Mouse (Mus musculus) kidney, embryonic 15.5 days (tissue): Measurements from ENCODE around the gene Fgfr2. TPM values are rescaled to one million over a fixed set of nuclear protein-coding genes. Genes with fewer than 3 reads are reported as not detected.

Source experiments
- ATAC-seq: fragments of 200-750 bp; cut with Nextera tagmentation; replicated peaks from 2 replicates; pipeline ENCODE4 v1.8.0; 2017; ENCODE audit warnings: moderate TSS enrichment; ENCODE audit not compliant: low FRiP score
- H3K27ac ChIP-seq: fragments of 300-500 bp; sonication (generic); 2 replicates; pipeline ENCODE4 v1.5.1; 2015; ENCODE audit warnings: mild to moderate bottlenecking, inconsistent platforms
- H3K27me3 ChIP-seq: fragments of 300-500 bp; sonication (generic); 2 replicates; pipeline ENCODE4 v1.6.1; 2015; ENCODE audit warnings: inconsistent platforms
- H3K36me3 ChIP-seq: fragments of 300-500 bp; sonication (generic); 2 replicates; pipeline ENCODE4 v1.6.1; 2015; ENCODE audit warnings: inconsistent platforms
- H3K4me1 ChIP-seq: fragments of 300-500 bp; sonication (generic); 2 replicates; pipeline ENCODE4 v1.6.1; 2015; ENCODE audit warnings: inconsistent platforms
- H3K4me2 ChIP-seq: fragments of 300-500 bp; sonication (generic); 2 replicates; pipeline ENCODE4 v1.6.1; 2015; ENCODE audit warnings: moderate library complexity, mild to moderate bottlenecking, inconsistent platforms
- H3K4me3 ChIP-seq: fragments of 300-500 bp; sonication (generic); replicated peaks from 2 replicates; pipeline ENCODE4 v1.5.1; 2015; ENCODE audit warnings: mild to moderate bottlenecking, inconsistent platforms
- H3K9ac ChIP-seq: fragments of 300-500 bp; sonication (generic); 2 replicates; pipeline ENCODE4 v1.6.1; 2015; ENCODE audit warnings: mild to moderate bottlenecking, inconsistent platforms
- H3K9me3 ChIP-seq: fragments of 300-500 bp; sonication (generic); replicated peaks from 2 replicates; pipeline ENCODE4 v1.6.1; 2016; ENCODE audit warnings: inconsistent platforms
- WGBS: fragments of 180-500 bp; shearing (Covaris S2); methylation state at CpG from one replicate; pipeline ENCODE4 v1.1.7; 2015; ENCODE audit warnings: mixed read lengths; 5-methylcytosine and 5-hydroxymethylcytosine counted together
- polyA plus RNA-seq: library from polyadenylated mRNA; unstranded; fragments of >200 nt; fragmentation: Nextera tagmentation; extraction: Ambion mirVana; gene quantifications from 2 replicates; pipeline ENCODE4 v1.2.1, GENCODE M21; 2015

Gene Fgfr2
- polyA plus RNA-seq, 1 experiment from 2014 or later = 104 TPM

- H3K4me3 ChIP-seq = no peak overlapping the region
- H3K27ac ChIP-seq = no peak overlapping the region
- H3K9ac ChIP-seq = no peak overlapping the region
- H3K4me1 ChIP-seq = peaks cover 53% of the 10 kb centered on the region
- H3K36me3 ChIP-seq = no peaks in the 10 kb centered on the region
- H3K4me2 ChIP-seq = no peak overlapping the region
- no peaks in the 10 kb centered on the region for H3K27me3 ChIP-seq
- WGBS = 76% methylated on average over 4 of the region's 4 CpGs
- no peak for ATAC-seq
- H3K9me3 ChIP-seq = no peaks in the 10 kb centered on the region
Observed at GRCm38 (mm10) chr7:132281753-132282152, 841.4 kb downstream of the Fgfr2 start.

- no peak overlapping the region for H3K4me3 ChIP-seq
- no peak overlapping the region for H3K27ac ChIP-seq
- no peak overlapping the region for H3K9ac ChIP-seq
- H3K4me2 ChIP-seq = no peak overlapping the region
- H3K27me3 ChIP-seq = no peaks in the 10 kb centered on the region
- H3K36me3 ChIP-seq = no peaks in the 10 kb centered on the region
- H3K4me1 ChIP-seq = peaks cover 32% of the 10 kb centered on the region
- WGBS = 56% methylated on average over 3 of the region's 3 CpGs
- ATAC-seq = no peak
- H3K9me3 ChIP-seq = no peaks in the 10 kb centered on the region
Observed at GRCm38 (mm10) chr7:132278658-132279057, 844.5 kb downstream of the Fgfr2 start.

GRCm38 (mm10) chr7:132276287-132276686 is 846.9 kb downstream of the Fgfr2 start:
- no peaks in the 10 kb centered on the region for H3K9me3 ChIP-seq
- H3K9ac ChIP-seq = no peak overlapping the region
- no peak overlapping the region for H3K4me2 ChIP-seq
- H3K4me1 ChIP-seq = peaks cover 14% of the 10 kb centered on the region
- no peak overlapping the region for H3K4me3 ChIP-seq
- no peaks in the 10 kb centered on the region for H3K27me3 ChIP-seq
- WGBS = 59% methylated on average over 5 of the region's 5 CpGs
- no peak overlapping the region for H3K27ac ChIP-seq
- ATAC-seq = no peak
- no peaks in the 10 kb centered on the region for H3K36me3 ChIP-seq

GRCm38 (mm10) chr7:132273741-132274513 is 849.2 kb downstream of the Fgfr2 start:
- ATAC-seq = no peak
- WGBS = 69% methylated on average over 2 of the region's 2 CpGs
- H3K4me2 ChIP-seq = no peak overlapping the region

DNA sequence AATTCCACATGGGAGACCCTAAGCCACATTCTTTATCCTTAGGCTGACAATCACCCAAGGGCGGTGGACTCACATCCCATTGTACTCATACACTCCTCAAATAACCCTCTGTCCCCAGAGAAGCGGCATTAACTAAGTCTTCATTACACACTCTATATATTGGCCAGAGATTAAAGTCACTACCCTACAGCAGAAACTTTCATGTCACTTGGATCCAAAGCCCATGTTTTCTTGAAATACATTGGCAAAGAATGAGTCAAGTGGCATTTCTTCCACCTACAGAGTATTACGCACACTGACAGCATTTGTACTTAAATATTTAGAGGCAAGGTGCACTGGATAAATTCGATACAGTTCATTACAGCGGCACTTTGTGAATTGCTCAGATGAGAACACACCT is 850.2 kb downstream of the Fgfr2 start:
- Histone ChIP-seq H3K4me1 (peaks cover 10% of the 10 kb centered on the region), H3K4me2 (no peak overlapping the region), H3K36me3 (peaks cover 24% of the 10 kb centered on the region), H3K9ac (no peak overlapping the region), H3K9me3 (no peaks in the 10 kb centered on the region), H3K27me3 (no peaks in the 10 kb centered on the region), H3K4me3 (no peak overlapping the region), H3K27ac (no peak overlapping the region)
- 92% methylated on average over 5 of the region's 5 CpGs for WGBS
- no peak for ATAC-seq

More at GRCm38 (mm10) chr7:132273741-132274513, 849.2 kb downstream of the Fgfr2 start:
- H3K27ac ChIP-seq = no peak overlapping the region
- H3K36me3 ChIP-seq = peaks cover 15% of the 10 kb centered on the region
- no peaks in the 10 kb centered on the region for H3K27me3 ChIP-seq
- H3K9me3 ChIP-seq = no peaks in the 10 kb centered on the region
- peaks cover 14% of the 10 kb centered on the region for H3K4me1 ChIP-seq
- H3K9ac ChIP-seq = no peak overlapping the region
- no peak overlapping the region for H3K4me3 ChIP-seq

- Histone ChIP-seq H3K4me3 (no peak overlapping the region), H3K9ac (no peak overlapping the region), H3K27ac (no peak overlapping the region), H3K4me1 (0 out of 2 replicates have a peak, but pooled peaks cover 2% of the 10 kb centered on the region), H3K27me3 (no peaks in the 10 kb centered on the region), H3K4me2 (no peak overlapping the region), H3K9me3 (no peaks in the 10 kb centered on the region), H3K36me3 (peaks cover 43% of the 10 kb centered on the region)
- no peak for ATAC-seq
- WGBS = 81% methylated on average over 8 of the region's 8 CpGs
Observed at GRCm38 (mm10) chr7:132270364-132270763, 852.8 kb downstream of the Fgfr2 start.

DNA sequence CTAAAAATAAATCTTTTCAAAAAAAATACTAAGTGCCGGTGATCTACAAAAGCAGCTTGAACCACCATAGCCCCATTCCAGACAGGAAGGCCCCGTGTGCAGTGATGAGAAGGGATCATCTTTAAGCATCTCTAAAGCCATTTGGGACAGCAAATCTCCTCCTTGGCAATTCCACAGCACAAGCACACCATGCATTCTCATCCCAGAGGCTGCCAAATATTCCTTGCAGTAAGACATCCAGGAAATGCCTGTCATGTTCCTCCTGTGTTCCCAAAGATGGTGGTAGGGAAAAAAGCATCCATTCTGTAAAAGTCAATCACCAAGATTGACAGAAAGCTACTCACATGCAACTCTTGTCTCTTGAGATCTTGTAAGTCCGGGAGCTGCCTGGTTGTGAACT is 853.5 kb downstream of the Fgfr2 start:
- Histone ChIP-seq H3K9ac (no peak overlapping the region), H3K27ac (no peak overlapping the region), H3K4me1 (0 out of 2 replicates have a peak, but pooled peaks cover 2% of the 10 kb centered on the region), H3K27me3 (no peaks in the 10 kb centered on the region), H3K4me3 (no peak overlapping the region), H3K36me3 (peaks cover 50% of the 10 kb centered on the region), H3K4me2 (no peak overlapping the region), H3K9me3 (no peaks in the 10 kb centered on the region)
- ATAC-seq = no peak
- WGBS = 90% methylated on average over 3 of the region's 3 CpGs

GRCm38 (mm10) chr7:132267721-132268498 is 855.2 kb downstream of the Fgfr2 start:
- no peak overlapping the region for H3K9ac ChIP-seq
- H3K36me3 ChIP-seq = peaks cover 58% of the 10 kb centered on the region
- no peak overlapping the region for H3K4me3 ChIP-seq
- no peaks in the 10 kb centered on the region for H3K9me3 ChIP-seq
- ATAC-seq = no peak
- H3K27ac ChIP-seq = no peak overlapping the region
- no peaks in the 10 kb centered on the region for H3K4me1 ChIP-seq
- no peak overlapping the region for H3K4me2 ChIP-seq
- WGBS = 73% methylated on average over 4 of the region's 4 CpGs
- no peaks in the 10 kb centered on the region for H3K27me3 ChIP-seq

- Histone ChIP-seq H3K27ac (no peak overlapping the region), H3K36me3 (peaks cover 51% of the 10 kb centered on the region), H3K27me3 (no peaks in the 10 kb centered on the region), H3K4me1 (peaks cover 4% of the 10 kb centered on the region; the same call in 1 of the 2 replicates), H3K4me3 (no peak overlapping the region), H3K4me2 (no peak overlapping the region), H3K9ac (no peak overlapping the region), H3K9me3 (no peaks in the 10 kb centered on the region)
- 74% methylated on average over 3 of the region's 3 CpGs for WGBS
- ATAC-seq = no peak
Observed at GRCm38 (mm10) chr7:132264763-132265162, 858.4 kb downstream of the Fgfr2 start.

GRCm38 (mm10) chr7:132263186-132263585 is 860.0 kb downstream of the Fgfr2 start:
- H3K27me3 ChIP-seq = no peaks in the 10 kb centered on the region

GRCm38 (mm10) chr7:132262696-132263095 is 860.5 kb downstream of the Fgfr2 start:
- Histone ChIP-seq H3K4me2 (no peak overlapping the region), H3K9ac (no peak overlapping the region), H3K4me3 (no peak overlapping the region), H3K27ac (no peak overlapping the region), H3K4me1 (peaks cover 25% of the 10 kb centered on the region), H3K27me3 (no peaks in the 10 kb centered on the region), H3K36me3 (peaks cover 32% of the 10 kb centered on the region), H3K9me3 (no peaks in the 10 kb centered on the region)
- ATAC-seq = no peak
- WGBS = 83% methylated on average over 6 of the region's 6 CpGs

More at GRCm38 (mm10) chr7:132263186-132263585, 860.0 kb downstream of the Fgfr2 start:
- Histone ChIP-seq H3K4me1 (peaks cover 20% of the 10 kb centered on the region), H3K36me3 (peaks cover 36% of the 10 kb centered on the region), H3K4me2 (no peak overlapping the region), H3K4me3 (no peak overlapping the region), H3K9me3 (no peaks in the 10 kb centered on the region), H3K27ac (no peak overlapping the region), H3K9ac (no peak overlapping the region)
- no peak for ATAC-seq
- WGBS = 71% methylated on average over 6 of the region's 6 CpGs

GRCm38 (mm10) chr7:132261885-132262284 is 861.3 kb downstream of the Fgfr2 start:
- no peak overlapping the region for H3K27ac ChIP-seq
- H3K27me3 ChIP-seq = no peaks in the 10 kb centered on the region
- 67% methylated on average over 3 of the region's 3 CpGs for WGBS

More at GRCm38 (mm10) chr7:132261885-132262284, 861.3 kb downstream of the Fgfr2 start:
- no peak for ATAC-seq
- Histone ChIP-seq H3K4me1 (peaks cover 30% of the 10 kb centered on the region), H3K4me3 (no peak overlapping the region), H3K9ac (no peak overlapping the region), H3K36me3 (peaks cover 28% of the 10 kb centered on the region), H3K9me3 (no peaks in the 10 kb centered on the region), H3K4me2 (no peak overlapping the region)
